Mouse (Mus musculus): ENCODE measurements at regions not wholly inside any gene's neighbourhood (a gene's known extent, or its start where the extent isn't known, plus 50 kb on each side); places are given as distances from the start of the nearest gene placed in this dataset.
"Not testable (repeated sequence)": the region's sequence is repeated elsewhere in the genome, so short reads cannot be mapped to it uniquely, and the experiment has no call there.

- DNase-seq = not testable (repeated sequence)
Measured at GRCm38 (mm10) chr1:23316288-23316687, 81.3 kb downstream of the Ogfrl1 start.

DNA sequence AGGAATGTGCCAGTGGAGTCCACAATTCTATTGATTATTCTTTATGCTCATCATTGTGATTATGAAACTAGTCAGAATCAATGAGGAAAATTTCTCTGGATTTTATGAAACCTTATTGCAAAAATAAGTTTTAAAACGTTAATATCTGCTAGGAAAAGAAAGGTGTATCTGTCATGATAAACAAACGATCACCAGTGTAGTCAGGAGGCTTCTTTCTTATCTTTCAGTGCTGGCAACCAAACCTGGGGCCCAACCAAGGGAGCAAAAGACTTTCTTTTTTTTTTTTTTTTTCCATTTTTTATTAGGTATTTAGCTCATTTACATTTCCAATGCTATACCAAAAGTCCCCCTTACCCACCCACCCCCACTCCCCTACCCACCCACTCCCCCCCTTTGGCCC, 82.7 kb downstream of the Ogfrl1 start:
- not testable (repeated sequence) for DNase-seq

DNA sequence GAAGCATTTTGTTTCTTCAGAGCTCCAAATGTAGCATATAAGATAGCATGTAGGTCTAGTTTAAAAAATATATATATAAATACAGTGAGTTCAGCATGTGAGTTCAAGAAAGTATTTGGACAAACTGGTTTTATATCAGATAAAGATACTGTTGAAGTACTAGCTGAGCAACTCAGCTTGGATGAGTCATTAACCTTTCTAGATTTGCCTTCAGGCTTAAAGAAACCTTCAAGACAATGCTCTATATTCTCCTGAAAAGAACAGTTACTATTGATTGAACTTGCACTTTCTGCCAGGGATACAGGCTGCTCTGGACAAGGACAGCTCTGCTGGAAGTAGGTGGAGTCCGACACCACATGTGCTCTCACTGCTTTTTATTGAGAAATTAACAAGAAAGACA, 104.9 kb downstream of the Ogfrl1 start:
- DNase-seq = no peak

DNA sequence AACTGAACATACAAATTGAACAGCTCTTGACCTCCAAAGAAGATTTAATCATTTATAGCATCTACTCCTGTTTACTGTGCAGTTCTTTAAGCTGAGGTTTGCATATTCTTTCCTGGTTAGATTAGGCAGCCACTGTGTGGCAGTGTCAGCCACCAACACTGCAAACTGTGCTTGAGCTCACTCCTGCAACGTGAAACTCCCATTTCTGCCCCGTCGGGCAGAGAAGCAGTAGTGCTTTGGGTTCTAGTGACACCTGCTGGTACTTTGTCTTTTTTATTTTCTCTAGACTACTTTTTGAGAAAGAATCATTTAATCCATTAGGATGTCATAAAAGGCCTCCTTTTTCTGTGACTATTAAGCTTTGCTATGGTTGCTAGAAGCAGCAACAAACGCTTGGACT, 110.8 kb downstream of the Ogfrl1 start:
- DNase-seq = peak; percentile 58

GRCm38 (mm10) chr1:23282870-23283219, 114.7 kb downstream of the Ogfrl1 start:
- DNase-seq = no peak

DNA sequence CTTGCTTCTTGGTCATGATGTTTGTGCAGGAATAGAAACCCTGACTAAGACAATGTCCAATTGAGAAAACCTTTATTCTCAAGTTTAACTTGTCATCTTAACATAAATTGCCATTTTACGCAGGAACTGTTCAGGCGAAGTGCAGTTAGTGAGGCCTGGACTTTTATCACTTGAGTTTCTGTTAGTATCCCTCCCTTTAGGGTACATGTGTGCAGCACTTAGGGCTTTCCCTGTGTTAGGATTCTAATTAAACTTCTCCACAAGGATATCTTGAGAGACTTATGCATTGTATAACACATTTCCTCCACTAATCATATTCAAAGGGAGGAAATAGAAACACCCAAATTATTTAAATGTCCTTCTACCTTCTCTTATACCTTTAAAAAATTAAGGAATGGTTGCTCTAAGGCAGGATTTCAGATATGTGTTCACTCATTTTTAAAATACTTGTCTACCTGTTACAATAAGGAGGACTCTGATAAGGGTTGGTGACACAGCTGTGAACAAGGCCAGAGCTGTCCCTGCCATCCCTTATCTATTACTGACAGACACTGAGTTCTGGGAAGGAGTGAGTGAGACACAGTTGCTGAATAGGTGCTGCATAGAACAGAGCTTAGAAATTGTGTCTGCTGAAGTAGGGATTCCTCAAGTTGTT, 115.2 kb downstream of the Ogfrl1 start:
- no peak for DNase-seq

DNA sequence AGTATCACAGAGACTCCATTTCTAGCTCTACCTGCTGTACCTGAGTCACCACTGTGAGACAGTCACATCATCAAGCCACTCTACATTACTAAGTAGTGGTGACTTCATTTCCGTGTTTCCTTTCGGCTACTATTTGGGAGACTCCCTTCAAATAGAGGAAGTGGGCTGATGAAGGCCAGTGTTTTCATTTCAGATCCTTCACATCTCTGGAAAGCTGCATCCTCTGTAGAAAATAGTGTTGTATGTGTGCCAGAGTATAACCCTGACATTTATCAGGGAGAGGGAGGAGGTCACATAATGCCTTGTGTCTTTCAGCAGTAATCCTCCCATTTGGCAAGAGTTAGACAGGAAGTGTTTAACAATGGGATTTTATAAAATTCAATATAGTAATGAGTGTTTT, 117.7 kb downstream of the Ogfrl1 start:
- DNase-seq = no peak

- DNase-seq = no peak
Measured at GRCm38 (mm10) chr1:23272077-23272476, 125.5 kb downstream of the Ogfrl1 start.

- no peak for DNase-seq
Measured at GRCm38 (mm10) chr1:23270910-23271822, 126.4 kb downstream of the Ogfrl1 start.

DNA sequence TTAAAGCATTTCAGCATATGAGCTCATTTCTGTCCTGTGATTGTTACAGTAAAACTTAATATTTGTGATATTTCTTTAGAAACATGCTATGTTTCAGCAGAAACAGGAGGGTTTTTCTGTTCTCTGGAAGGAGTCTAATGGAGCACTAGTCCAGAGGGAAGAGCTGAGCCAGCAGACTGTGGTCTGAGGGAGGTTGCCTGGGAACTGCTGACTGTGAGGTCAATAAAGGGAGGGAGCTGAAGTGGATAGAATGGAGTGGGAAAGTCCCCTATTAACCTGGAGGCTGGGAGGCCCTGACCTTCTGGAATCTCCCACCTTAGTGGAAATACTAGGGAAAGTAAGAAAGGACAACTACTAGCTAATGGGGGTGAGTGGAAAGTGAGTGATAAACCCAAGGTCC, 129.5 kb downstream of the Ogfrl1 start:
- DNase-seq = no peak

DNA sequence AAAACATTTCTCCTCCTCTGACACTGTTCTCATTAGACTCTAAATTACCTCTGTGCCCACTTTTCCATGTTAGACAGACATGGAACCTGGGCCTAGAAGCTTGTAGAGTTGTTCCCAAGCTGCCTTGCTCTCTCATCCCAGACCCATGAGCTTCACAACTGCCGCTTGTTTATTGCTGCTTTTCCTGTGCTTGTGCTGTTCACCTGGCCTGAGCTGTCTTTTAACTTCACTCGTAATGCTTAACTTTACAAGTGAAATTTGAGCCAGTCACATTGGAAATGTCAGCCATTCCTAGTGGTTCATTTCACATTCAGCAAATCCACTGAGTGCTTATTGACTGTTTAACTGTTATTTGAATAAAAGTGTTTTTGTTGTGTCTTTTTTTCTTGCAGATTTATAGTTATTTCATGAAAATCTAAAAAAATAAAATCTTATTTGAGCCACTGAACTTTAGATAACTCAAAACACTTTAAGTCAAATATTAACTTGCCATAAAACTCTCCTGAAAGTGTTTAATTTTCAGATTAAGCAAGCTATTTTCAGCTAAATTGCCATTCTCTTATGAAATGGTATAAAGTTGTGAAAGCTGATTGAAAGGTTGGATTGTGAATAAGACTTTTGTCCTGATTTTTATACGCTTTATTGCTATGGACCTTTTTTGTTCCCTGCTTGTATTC, 131.9 kb downstream of the Ogfrl1 start:
- no peak for DNase-seq

- no peak for DNase-seq
Measured at GRCm38 (mm10) chr1:23264251-23264650, 133.3 kb downstream of the Ogfrl1 start.

DNA sequence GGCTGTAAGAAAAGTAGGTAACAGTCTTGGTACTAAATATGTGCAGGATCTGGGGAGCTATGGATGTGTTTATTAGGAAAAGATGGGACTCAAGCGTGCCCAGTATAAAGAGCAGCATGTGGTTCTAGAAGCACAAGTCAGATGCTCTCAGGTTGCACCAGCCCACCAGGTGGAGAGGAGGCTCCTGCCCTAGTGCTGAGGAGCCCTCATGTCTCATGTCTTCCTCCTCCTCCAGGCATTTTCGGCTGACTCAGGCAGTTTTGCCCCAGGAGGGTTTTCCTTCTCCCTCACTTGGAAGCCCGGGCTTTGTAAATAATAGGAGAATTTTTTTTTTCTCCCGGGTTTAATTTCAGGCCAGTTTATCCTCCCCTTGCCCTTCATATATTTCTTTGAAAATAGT, 133.8 kb downstream of the Ogfrl1 start:
- DNase-seq = no peak

GRCm38 (mm10) chr1:23261652-23262051, 135.9 kb downstream of the Ogfrl1 start:
- no peak for DNase-seq

GRCm38 (mm10) chr1:23257306-23257895, 140.2 kb downstream of the Ogfrl1 start:
- DNase-seq = no peak

DNA sequence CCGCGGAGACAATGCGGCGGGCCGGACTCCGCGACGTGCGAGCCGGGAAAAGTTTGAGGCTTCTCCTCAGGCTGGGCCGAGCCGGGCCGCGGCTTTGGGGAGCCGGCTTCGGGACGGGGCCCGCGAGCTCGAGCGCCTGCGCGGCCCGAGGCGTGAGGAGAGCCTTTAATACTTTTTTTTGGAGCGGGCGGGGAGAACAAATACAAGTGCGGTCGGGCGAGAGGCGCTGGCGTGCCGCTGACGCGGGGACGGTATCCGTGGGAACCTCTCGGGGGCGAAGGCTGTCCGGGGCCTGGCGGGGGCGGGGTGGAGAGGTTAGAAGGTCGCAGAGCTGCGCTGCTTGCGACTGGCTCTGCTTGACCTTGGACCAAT, 141.0 kb downstream of the Ogfrl1 start:
- peak; percentile 79 for DNase-seq

- DNase-seq = peak; percentile 97
Measured at GRCm38 (mm10) chr1:23255925-23256629, 141.5 kb downstream of the Ogfrl1 start.

- DNase-seq = no peak
Measured at GRCm38 (mm10) chr1:23254235-23254634, 143.3 kb downstream of the Ogfrl1 start.

GRCm38 (mm10) chr1:23231522-23231921, 129.5 kb upstream of the 4933415F23Rik start:
- no peak for DNase-seq

- peak; percentile 28 for DNase-seq
Measured at GRCm38 (mm10) chr1:23228478-23228877, 126.4 kb upstream of the 4933415F23Rik start.

- peak; percentile 58 for DNase-seq
Measured at GRCm38 (mm10) chr1:23214462-23215158, 112.6 kb upstream of the 4933415F23Rik start.

- no peak for DNase-seq
Measured at GRCm38 (mm10) chr1:23207843-23208242, 105.8 kb upstream of the 4933415F23Rik start.

All from lung, postnatal 14 days (tissue).